Mouse (Mus musculus): ENCODE data around the gene Alb.

The Alb gene

DNA sequence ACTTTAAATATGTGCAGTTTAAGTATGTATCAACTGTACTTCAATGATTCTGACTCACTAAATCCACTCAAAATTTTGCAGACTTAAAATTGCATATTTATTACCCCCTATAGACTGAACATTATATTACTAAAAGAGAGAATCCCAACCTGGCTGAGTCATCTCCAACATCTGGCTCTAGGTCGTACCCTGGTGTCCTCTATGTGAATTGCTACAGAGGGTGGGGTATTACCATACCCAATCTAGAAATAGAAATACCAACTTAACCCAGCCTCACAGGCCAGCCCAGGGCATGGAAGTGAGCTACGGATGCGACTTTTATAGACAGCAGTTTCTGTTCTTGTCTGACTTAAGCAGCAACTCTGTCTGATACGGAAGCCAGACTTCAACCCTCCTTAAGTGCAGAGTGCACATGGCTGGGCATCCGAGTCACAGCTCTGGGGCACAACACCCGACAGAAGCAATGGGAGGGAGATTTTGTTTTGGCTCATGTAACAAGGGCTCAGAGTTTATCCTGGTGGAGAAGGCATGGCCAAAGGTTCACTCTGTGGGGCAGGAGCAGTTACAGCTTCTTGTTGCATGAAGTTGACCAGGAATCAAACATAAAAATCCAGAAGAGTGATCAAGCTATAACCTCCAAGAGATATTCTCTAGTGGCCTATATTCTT, 51.7 kb downstream of the Alb start:
- TF ChIP-seq GATA4 (IDR thresholded peaks at IDR 0.05; ENCODE audit: insufficient replicate concordance, low read length): no peak

DNA sequence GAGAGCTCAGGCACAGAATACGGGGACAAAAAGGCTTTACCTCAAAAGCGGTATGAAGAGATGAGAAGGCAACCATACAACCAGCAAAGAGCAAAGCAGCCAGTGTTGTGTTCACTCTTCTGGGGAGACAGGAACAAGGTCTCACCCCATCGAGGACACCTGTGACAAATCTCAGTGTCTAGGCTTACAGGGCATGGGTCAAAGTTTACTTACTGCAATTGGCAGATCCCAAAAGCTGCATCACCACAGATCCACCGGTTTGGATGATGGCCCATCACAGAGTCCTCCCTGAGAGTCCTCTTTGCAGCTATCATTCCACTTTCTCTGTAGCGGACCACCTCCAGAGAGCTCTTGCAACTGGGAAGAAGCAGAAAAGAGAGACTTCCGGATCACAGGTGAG, 54.9 kb downstream of the Alb start:
- TF ChIP-seq GATA4 (IDR thresholded peaks at IDR 0.05; ENCODE audit: insufficient replicate concordance, low read length): no peak

DNA sequence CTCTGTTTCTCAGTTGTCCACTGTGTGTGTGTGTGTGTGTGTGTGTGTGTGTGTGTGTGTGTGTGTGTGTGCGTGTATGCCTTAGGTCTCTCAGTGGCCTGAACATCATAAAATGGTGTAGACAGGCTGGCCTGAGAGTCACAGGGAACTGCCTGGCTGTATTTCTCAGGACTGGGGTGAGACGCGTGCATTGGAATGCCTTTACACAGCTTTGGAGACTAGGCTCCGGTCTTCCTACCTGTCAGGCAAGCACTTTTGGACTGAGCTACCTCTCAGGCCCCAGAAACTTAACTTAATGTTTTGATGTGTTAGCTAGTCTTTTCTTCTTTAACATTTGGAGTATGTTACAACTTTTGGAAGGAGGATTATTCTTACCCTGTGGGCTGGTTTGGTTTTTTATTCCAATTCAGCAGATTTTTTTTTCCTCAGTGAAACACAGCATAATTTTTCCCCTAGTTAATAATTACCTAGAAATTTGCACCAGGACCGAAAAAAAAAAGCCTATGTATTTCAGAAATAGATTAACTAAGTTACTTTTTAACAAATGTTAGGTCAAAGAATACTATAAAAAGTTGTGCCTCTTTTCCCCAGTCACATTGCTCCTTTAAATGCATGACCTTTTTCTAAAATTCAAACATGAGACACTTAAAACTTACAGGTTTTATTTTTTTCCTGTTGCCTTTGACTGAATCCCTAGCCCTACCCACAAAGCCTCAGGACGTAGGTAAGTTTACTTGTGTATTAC, 57.8 kb downstream of the Alb start, which contains the start of gene Afm:
TSS of gene Afm (plus strand) at position 577 of the 745 bp plus-strand sequence.
- TF ChIP-seq GATA4 (IDR thresholded peaks at IDR 0.05; ENCODE audit: insufficient replicate concordance, low read length): no peak
